In genomic region chr1:134110449-134110848, GRCm38 (mm10) we compare ENCODE assay signal across 22 mouse cellular contexts. TPM values are rescaled to one million over a fixed set of nuclear protein-coding genes. Genes with fewer than 3 reads are reported as not detected.
DNase-seq lines count a peak whose midpoint lies in the region; ATAC-seq lines count a peak whose summit lies in the region.
"Had no signal": no experiment of that assay in that cellular context is flagged by ENCODE, and none has a peak within 500 bp of the region (broad histone marks: within the 10 kb centered on the region; RNA-seq: fewer than 3 reads in every experiment).

No protein-coding gene starts in this region.

- 62% methylated on average over 5 of the region's 5 CpGs for WGBS in liver, embryonic 11.5 days
- 87% methylated on average over 5 of the region's 5 CpGs for WGBS in hindbrain, embryonic 13.5 days
- WGBS in hindbrain, embryonic 11.5 days, result 90% methylated on average over 5 of the region's 5 CpGs

- 0 out of 2 replicates have a peak overlapping the region, but pooled peaks have one; percentile 14 for H3K9ac ChIP-seq in liver, embryonic 11.5 days (ENCODE audit: low read depth, low read length)
- no peak overlapping the region for H3K9ac ChIP-seq in hindbrain, embryonic 13.5 days
- no peak overlapping the region for H3K9ac ChIP-seq in hindbrain, embryonic 11.5 days (ENCODE audit: low read depth, low read length)
- H3K9ac ChIP-seq: embryonic facial prominence, embryonic 13.5 days; hindbrain, embryonic 15.5 days had no signal

- intact Hi-C loops in left cerebral cortex, postnatal 10 days (cut with DNase I), result no loop called here

- H3K9me3 ChIP-seq in liver, embryonic 11.5 days (ENCODE audit: control insufficient read depth, low read length), result no peaks in the 10 kb centered on the region
- H3K9me3 ChIP-seq in megakaryocyte, embryonic 14.5 days, result no peaks in the 10 kb centered on the region
- H3K9me3 ChIP-seq in hindbrain, embryonic 13.5 days, result no peaks in the 10 kb centered on the region
- H3K9me3 ChIP-seq in hindbrain, embryonic 11.5 days (ENCODE audit: control insufficient read depth, low read length), result no peaks in the 10 kb centered on the region
- H3K9me3 ChIP-seq: embryonic facial prominence, embryonic 13.5 days; forebrain, embryonic 10.5 days; G1E; hindbrain, embryonic 15.5 days had no signal

- peak overlapping the region; percentile 35 for H3K4me2 ChIP-seq in liver, embryonic 11.5 days
- H3K4me2 ChIP-seq in hindbrain, embryonic 13.5 days, result no peak overlapping the region
- H3K4me2 ChIP-seq in hindbrain, embryonic 11.5 days (replicated peaks; ENCODE audit: low read depth, low read length), result no peak overlapping the region
- H3K4me2 ChIP-seq: embryonic facial prominence, embryonic 13.5 days; hindbrain, embryonic 15.5 days had no signal

- peak; percentile 27 to 65 for DNase-seq in spleen, postnatal 4 days (ENCODE audit: low spot score in 2 of 2)
- DNase-seq in spleen, postnatal 36 days (ENCODE audit: low spot score in 2 of 2), result no peak
- no peak for DNase-seq in liver, embryonic 11.5 days (ENCODE audit: low spot score)
- no peak for DNase-seq in left cerebral cortex, postnatal 10 days (ENCODE audit: extremely low spot score in 1 of 2, low spot score in 2 of 2)
- no peak for DNase-seq in hindbrain, embryonic 11.5 days (ENCODE audit: low spot score)
- DNase-seq: adrenal gland, adult 8-10 months; cerebellum, adult 9-10 months; gastrocnemius, postnatal 10 days; left cerebral cortex, postnatal 4 days; lung, adult 2 months; lung, postnatal 36 days; midbrain, embryonic 14.5 days; right cerebral cortex, adult 18-20 months had no signal

- peak overlapping the region; percentile 68 for H3K27ac ChIP-seq in liver, embryonic 11.5 days (ENCODE audit: low read depth, low read length)
- no peak overlapping the region for H3K27ac ChIP-seq in hindbrain, embryonic 13.5 days
- H3K27ac ChIP-seq in hindbrain, embryonic 11.5 days (ENCODE audit: low read depth, low read length), result no peak overlapping the region
- H3K27ac ChIP-seq: embryonic facial prominence, embryonic 13.5 days; forebrain, embryonic 10.5 days; heart, adult 2 months; hindbrain, embryonic 15.5 days had no signal

- peaks cover 4% of the 10 kb centered on the region for H3K4me1 ChIP-seq in liver, embryonic 11.5 days (replicated peaks; ENCODE audit: control insufficient read depth, insufficient read depth, low read length)
- peaks cover 21% of the 10 kb centered on the region for H3K4me1 ChIP-seq in megakaryocyte, embryonic 14.5 days
- peaks cover 6% of the 10 kb centered on the region for H3K4me1 ChIP-seq in hindbrain, embryonic 13.5 days (replicated peaks)
- H3K4me1 ChIP-seq in hindbrain, embryonic 11.5 days (replicated peaks; ENCODE audit: control insufficient read depth, insufficient read depth, low read length), result no peaks in the 10 kb centered on the region
- H3K4me1 ChIP-seq: hindbrain, embryonic 15.5 days had no signal

- no peak overlapping the region for H3K4me3 ChIP-seq in liver, embryonic 11.5 days (ENCODE audit: low read depth, low read length)
- peak overlapping the region; percentile 59 for H3K4me3 ChIP-seq in megakaryocyte, embryonic 14.5 days (replicated peaks)
- H3K4me3 ChIP-seq in hindbrain, embryonic 13.5 days, result no peak overlapping the region
- H3K4me3 ChIP-seq in hindbrain, embryonic 11.5 days (ENCODE audit: low read depth, low read length), result no peak overlapping the region
- H3K4me3 ChIP-seq: embryonic facial prominence, embryonic 13.5 days; forebrain, embryonic 10.5 days; heart, adult 2 months; hindbrain, embryonic 15.5 days had no signal

- H3K36me3 ChIP-seq in liver, embryonic 11.5 days (ENCODE audit: control insufficient read depth, insufficient read depth, low read length), result no peaks in the 10 kb centered on the region
- no peaks in the 10 kb centered on the region for H3K36me3 ChIP-seq in megakaryocyte, embryonic 14.5 days (replicated peaks; ENCODE audit: low read length)
- H3K36me3 ChIP-seq in hindbrain, embryonic 13.5 days, result no peaks in the 10 kb centered on the region
- H3K36me3 ChIP-seq in hindbrain, embryonic 11.5 days (ENCODE audit: control insufficient read depth, insufficient read depth, low read length), result no peaks in the 10 kb centered on the region
- H3K36me3 ChIP-seq: embryonic facial prominence, embryonic 13.5 days; forebrain, embryonic 10.5 days; G1E; hindbrain, embryonic 15.5 days had no signal

- H3K27me3 ChIP-seq in liver, embryonic 11.5 days (replicated peaks; ENCODE audit: control insufficient read depth, insufficient read depth, low read length), result peaks cover 3% of the 10 kb centered on the region
- peaks cover 42% of the 10 kb centered on the region for H3K27me3 ChIP-seq in megakaryocyte, embryonic 14.5 days (replicated peaks)
- H3K27me3 ChIP-seq in hindbrain, embryonic 13.5 days, result no peaks in the 10 kb centered on the region; the same call in 1 of the 2 replicates
- H3K27me3 ChIP-seq in hindbrain, embryonic 11.5 days (ENCODE audit: control insufficient read depth, insufficient read depth, low read length), result no peaks in the 10 kb centered on the region
- H3K27me3 ChIP-seq: embryonic facial prominence, embryonic 13.5 days; hindbrain, embryonic 15.5 days had no signal

- peak; percentile 95 for ATAC-seq in liver, embryonic 11.5 days (replicated peaks; ENCODE audit: low FRiP score)
- no peak for ATAC-seq in hindbrain, embryonic 13.5 days (ENCODE audit: low FRiP score)
- no peak for ATAC-seq in hindbrain, embryonic 11.5 days (ENCODE audit: low FRiP score)

RNA-seq across cellular contexts. Expression of gene Chit1, which starts 0.6 kb away (rescaled TPM):
- polyA plus RNA-seq in liver, embryonic 11.5 days (2014; fragmentation: Nextera tagmentation; extraction: Ambion mirVana), result not detected in 2 replicates
- polyA plus RNA-seq in megakaryocyte, embryonic 14.5 days (2012; ENCODE audit: insufficient read depth, low replicate concordance), result not detected in 2 replicates
- 0.30 and 0.35 TPM in 2 replicates for polyA plus RNA-seq in hindbrain, embryonic 13.5 days (2015; fragmentation: Nextera tagmentation; extraction: Ambion mirVana)
- under 1 TPM; 0.26 to 0.60 TPM for total RNA-seq in left cerebral cortex, postnatal 10 days (2021)
- polyA plus RNA-seq in hindbrain, embryonic 11.5 days (2014; fragmentation: Nextera tagmentation; extraction: Ambion mirVana), result not detected in 2 replicates
- total RNA-seq: G1E; heart, adult 2 months had no signal
- polyA plus RNA-seq: CD4-positive, CD25-positive, alpha-beta regulatory T cell, adult 4 months; embryonic facial prominence, embryonic 13.5 days; forebrain, embryonic 10.5 days; G1E; large intestine, adult 2 months; midbrain, embryonic 14.5 days had no signal

RNA-seq across cellular contexts. Expression of gene Btg2, which starts 31.5 kb away (rescaled TPM):
- 38.6 and 39.9 TPM in 2 replicates for polyA plus RNA-seq in liver, embryonic 11.5 days (2014; fragmentation: Nextera tagmentation; extraction: Ambion mirVana)
- polyA plus RNA-seq in megakaryocyte, embryonic 14.5 days (2012; ENCODE audit: insufficient read depth, low replicate concordance), result 8.3 and 13.9 TPM in 2 replicates
- 57.4 and 63.4 TPM in 2 replicates for polyA plus RNA-seq in hindbrain, embryonic 13.5 days (2015; fragmentation: Nextera tagmentation; extraction: Ambion mirVana)
- 10 to 100 TPM; 10.0 to 11.5 TPM for total RNA-seq in left cerebral cortex, postnatal 10 days (2021)
- polyA plus RNA-seq in hindbrain, embryonic 11.5 days (2014; fragmentation: Nextera tagmentation; extraction: Ambion mirVana), result 107 and 108 TPM in 2 replicates

Comparison
In these comparisons a context has a peak if more than half of its experiments do, and no peak if none do; other contexts are left out.
1. DNase-seq: peak in spleen, postnatal 4 days (2 of 2); none in spleen, postnatal 36 days (0 of 2), liver, embryonic 11.5 days (single experiment), left cerebral cortex, postnatal 10 days (0 of 2) and hindbrain, embryonic 11.5 days (single experiment).